Mouse (Mus musculus) right cerebral cortex, adult 18-20 months (tissue): Measurements from ENCODE around the gene Atg4c.

ENCODE experiments used
- DNase-seq: peaks from one replicate; pipeline ENCODE4 v3.0.0; 2022; ENCODE audit warnings: mixed read lengths

Gene Atg4c

GRCm38 (mm10) chr4:99193810-99194582 is at the start of gene Atg4c:
TSS of gene Atg4c (plus strand) at chr4:99193934.
- DNase-seq, result peak; percentile 87

- no peak for DNase-seq
Measured at GRCm38 (mm10) chr4:99151434-99151833, 42.3 kb upstream of the Atg4c start.

GRCm38 (mm10) chr4:99151885-99152558 is 41.7 kb upstream of the Atg4c start:
- DNase-seq, result no peak

GRCm38 (mm10) chr4:99156641-99157307 is 37.0 kb upstream of the Atg4c start:
- no peak for DNase-seq

GRCm38 (mm10) chr4:99158495-99158894 is 35.2 kb upstream of the Atg4c start:
- no peak for DNase-seq

- DNase-seq, result no peak
Measured at GRCm38 (mm10) chr4:99160414-99160813, 33.3 kb upstream of the Atg4c start.

GRCm38 (mm10) chr4:99160899-99161298 is 32.8 kb upstream of the Atg4c start:
- DNase-seq, result no peak

- DNase-seq, result peak; percentile 21
Measured at GRCm38 (mm10) chr4:99161457-99161971, 32.2 kb upstream of the Atg4c start.

GRCm38 (mm10) chr4:99163001-99163400 is 30.7 kb upstream of the Atg4c start:
- no peak for DNase-seq

- DNase-seq, result no peak
Measured at GRCm38 (mm10) chr4:99163547-99163946, 30.2 kb upstream of the Atg4c start.

GRCm38 (mm10) chr4:99168869-99169268 is 24.9 kb upstream of the Atg4c start:
- no peak for DNase-seq

GRCm38 (mm10) chr4:99174265-99174664 is 19.5 kb upstream of the Atg4c start:
- no peak for DNase-seq

GRCm38 (mm10) chr4:99176841-99177240 is 16.9 kb upstream of the Atg4c start:
- DNase-seq, result no peak

GRCm38 (mm10) chr4:99177255-99177654 is 16.5 kb upstream of the Atg4c start:
- no peak for DNase-seq

GRCm38 (mm10) chr4:99178851-99179250 is 14.9 kb upstream of the Atg4c start:
- DNase-seq, result no peak

- DNase-seq, result no peak
Measured at GRCm38 (mm10) chr4:99179446-99180120, 14.2 kb upstream of the Atg4c start.

- no peak for DNase-seq
Measured at GRCm38 (mm10) chr4:99180921-99181320, 12.8 kb upstream of the Atg4c start.

GRCm38 (mm10) chr4:99181739-99182419 is 11.9 kb upstream of the Atg4c start:
- DNase-seq, result no peak

- DNase-seq, result peak; percentile 15
Measured at GRCm38 (mm10) chr4:99182660-99183431, 10.9 kb upstream of the Atg4c start.

GRCm38 (mm10) chr4:99184678-99185077 is 9.1 kb upstream of the Atg4c start:
- no peak for DNase-seq

- DNase-seq, result no peak
Measured at GRCm38 (mm10) chr4:99185305-99185704, 8.4 kb upstream of the Atg4c start.
